Mouse (Mus musculus): Measurements from ENCODE around the gene Gm28230. TPM values are rescaled to one million over a fixed set of nuclear protein-coding genes. Genes with fewer than 3 reads are reported as not detected.

Gm28230 gene
- total RNA-seq, 2 experiments from 2014 or later: not detected

- no peak for ATAC-seq (replicated peaks; ENCODE audit: low FRiP score, low TSS enrichment, poor library complexity, severe bottlenecking)
Measured at GRCm38 (mm10) chr2:74690338-74690716, 36.2 kb upstream of the Gm28230 start.

- ATAC-seq (replicated peaks; ENCODE audit: low FRiP score, low TSS enrichment, poor library complexity, severe bottlenecking): no peak
Measured at GRCm38 (mm10) chr2:74691022-74691951, 35.2 kb upstream of the Gm28230 start, which contains the start of gene Hoxd10. Hoxd10 (plus strand) TSS chr2:74691924.

- no peak for ATAC-seq (replicated peaks; ENCODE audit: low FRiP score, low TSS enrichment, poor library complexity, severe bottlenecking)
Measured at GRCm38 (mm10) chr2:74691995-74692807, 34.3 kb upstream of the Gm28230 start.

GRCm38 (mm10) chr2:74692808-74693431 is 33.6 kb upstream of the Gm28230 start:
- ATAC-seq (replicated peaks; ENCODE audit: low FRiP score, low TSS enrichment, poor library complexity, severe bottlenecking): no peak

- ATAC-seq (replicated peaks; ENCODE audit: low FRiP score, low TSS enrichment, poor library complexity, severe bottlenecking): no peak
Measured at GRCm38 (mm10) chr2:74693432-74693827, 33.1 kb upstream of the Gm28230 start.

GRCm38 (mm10) chr2:74694066-74694465 is 32.5 kb upstream of the Gm28230 start:
- ATAC-seq (replicated peaks; ENCODE audit: low FRiP score, low TSS enrichment, poor library complexity, severe bottlenecking): 0 out of 2 replicates have a peak, but pooled peaks have one; percentile 25

- no peak for ATAC-seq (replicated peaks; ENCODE audit: low FRiP score, low TSS enrichment, poor library complexity, severe bottlenecking)
Measured at GRCm38 (mm10) chr2:74695383-74695782, 31.1 kb upstream of the Gm28230 start.

- ATAC-seq (replicated peaks; ENCODE audit: low FRiP score, low TSS enrichment, poor library complexity, severe bottlenecking): no peak
Measured at GRCm38 (mm10) chr2:74695813-74696430, 30.6 kb upstream of the Gm28230 start.

GRCm38 (mm10) chr2:74696442-74697335 is 29.8 kb upstream of the Gm28230 start:
- ATAC-seq (replicated peaks; ENCODE audit: low FRiP score, low TSS enrichment, poor library complexity, severe bottlenecking): no peak

GRCm38 (mm10) chr2:74697567-74698121 is 28.9 kb upstream of the Gm28230 start, which contains the start of gene Hoxd9:
Hoxd9 (plus strand) TSS chr2:74697727.
- no peak for ATAC-seq (replicated peaks; ENCODE audit: low FRiP score, low TSS enrichment, poor library complexity, severe bottlenecking)

GRCm38 (mm10) chr2:74698201-74699052 is 28.1 kb upstream of the Gm28230 start:
- no peak for ATAC-seq (replicated peaks; ENCODE audit: low FRiP score, low TSS enrichment, poor library complexity, severe bottlenecking)

GRCm38 (mm10) chr2:74699053-74699430 is 27.5 kb upstream of the Gm28230 start:
- ATAC-seq (replicated peaks; ENCODE audit: low FRiP score, low TSS enrichment, poor library complexity, severe bottlenecking): no peak

- ATAC-seq (replicated peaks; ENCODE audit: low FRiP score, low TSS enrichment, poor library complexity, severe bottlenecking): no peak
Measured at GRCm38 (mm10) chr2:74699664-74700545, 26.6 kb upstream of the Gm28230 start.

- no peak for ATAC-seq (replicated peaks; ENCODE audit: low FRiP score, low TSS enrichment, poor library complexity, severe bottlenecking)
Measured at GRCm38 (mm10) chr2:74700546-74701112, 25.9 kb upstream of the Gm28230 start.

GRCm38 (mm10) chr2:74701949-74702819 is 24.3 kb upstream of the Gm28230 start:
- no peak for ATAC-seq (replicated peaks; ENCODE audit: low FRiP score, low TSS enrichment, poor library complexity, severe bottlenecking)

Data from megakaryocyte-erythroid progenitor cell, adult 5-6 weeks (primary cell).